Mouse (Mus musculus) CH12.LX (cell line): ENCODE results near the gene Pus7l. TPM values are rescaled to one million over a fixed set of nuclear protein-coding genes. Genes with fewer than 3 reads are reported as not detected.

Experiments used
- DNase-seq: peaks from one replicate; pipeline ENCODE4 v3.0.0-alpha.2; 2013; ENCODE audit errors: extremely low read depth
- H3K27ac ChIP-seq: 2 replicates; pipeline ENCODE4 v1.5.1; 2012; ENCODE audit warnings: low read depth, mild to moderate bottlenecking, control low read depth, moderate library complexity; ENCODE audit not compliant: insufficient read depth
- H3K27me3 ChIP-seq: replicated peaks from 2 replicates; pipeline ENCODE3; 2012; ENCODE audit warnings: inconsistent platforms
- H3K36me3 ChIP-seq, 2 experiments: replicated peaks in 1 of 2; 2 replicates each; pipeline versions ENCODE3 to v1.6.1; 2012; ENCODE audit warnings: inconsistent platforms in 1 of 2, low read length in 1 of 2, mild to moderate bottlenecking in 1 of 2, mixed read lengths in 1 of 2, moderate library complexity in 1 of 2; ENCODE audit not compliant: control insufficient read depth in 1 of 2, insufficient read depth in 1 of 2
- H3K4me1 ChIP-seq, 2 experiments: 2 replicates each; pipeline ENCODE4 v1.6.1; 2012; ENCODE audit warnings: inconsistent platforms in 1 of 2, moderate library complexity in 1 of 2; ENCODE audit not compliant: insufficient read depth in 2 of 2, control insufficient read depth in 1 of 2
- H3K4me2 ChIP-seq: 2 replicates; pipeline ENCODE4 v1.6.1; 2012; ENCODE audit warnings: low read depth, mild to moderate bottlenecking, control low read depth; ENCODE audit not compliant: poor library complexity, insufficient read depth, severe bottlenecking
- H3K4me3 ChIP-seq, 3 experiments: fragments of 150-350 bp in 1 of 3; sonication (generic) in 1 of 3; replicated peaks in 1 of 3; 2 replicates each; pipeline versions ENCODE3 to v1.5.1; 2011 to 2012; ENCODE audit warnings: low read depth in 2 of 3, low read length in 2 of 3, mild to moderate bottlenecking in 2 of 3, moderate library complexity in 2 of 3, control low read depth in 1 of 3, improper control_type of control experiment in 1 of 3, inconsistent platforms in 1 of 3, mixed read lengths in 1 of 3; ENCODE audit not compliant: poor library complexity in 1 of 3
- H3K79me2 ChIP-seq: replicated peaks from 2 replicates; pipeline ENCODE4 v1.6.1; 2012; ENCODE audit warnings: mild to moderate bottlenecking, moderate library complexity; ENCODE audit not compliant: control insufficient read depth, poor library complexity, insufficient read depth, severe bottlenecking; ENCODE audit errors: extremely low read depth
- H3K9ac ChIP-seq: 2 replicates; pipeline ENCODE4 v1.6.1; 2012; ENCODE audit warnings: low read depth, mild to moderate bottlenecking, control low read depth, moderate library complexity; ENCODE audit not compliant: insufficient read depth
- H3K9me3 ChIP-seq: replicated peaks from 2 replicates; pipeline ENCODE3; 2012; ENCODE audit warnings: low read length, inconsistent platforms, mixed read lengths
- CTCF ChIP-seq, 2 experiments: IDR thresholded peaks in 1 of 2; conservative IDR thresholded peaks in 1 of 2; 2 replicates each; pipeline ENCODE4 v1.5.1; 2011 to 2012; ENCODE audit warnings: low read depth in 2 of 2, low read length in 2 of 2, improper control_type of control experiment in 1 of 2, inconsistent platforms in 1 of 2, mild to moderate bottlenecking in 1 of 2, moderate library complexity in 1 of 2
- ELF1 ChIP-seq: IDR thresholded peaks from 2 replicates; pipeline ENCODE4 v1.6.1; 2014; ENCODE audit warnings: low read depth, mild to moderate bottlenecking, inconsistent platforms, low read length, improper control_type of control experiment
- HCFC1 ChIP-seq: IDR thresholded peaks from 2 replicates; pipeline ENCODE4 v1.6.1; 2012; ENCODE audit warnings: low read depth, mild to moderate bottlenecking, inconsistent platforms, low read length, improper control_type of control experiment
- IRF4 ChIP-seq: IDR thresholded peaks from 2 replicates; pipeline ENCODE4 v1.6.1; 2014; ENCODE audit warnings: low read depth, mild to moderate bottlenecking, inconsistent platforms, low read length, improper control_type of control experiment
- KAT2A ChIP-seq: IDR thresholded peaks from 2 replicates; pipeline ENCODE4 v1.6.1; 2012; ENCODE audit warnings: low read length, improper control_type of control experiment, inconsistent platforms; ENCODE audit not compliant: insufficient replicate concordance
- MAFK ChIP-seq: IDR thresholded peaks from 2 replicates; pipeline ENCODE4 v1.6.1; 2011; ENCODE audit warnings: low read length, improper control_type of control experiment; ENCODE audit not compliant: insufficient replicate concordance
- MAZ ChIP-seq: IDR thresholded peaks from 2 replicates; pipeline ENCODE4 v1.6.1; 2012; ENCODE audit warnings: low read depth, mild to moderate bottlenecking, inconsistent platforms, low read length, improper control_type of control experiment, moderate library complexity
- MYC ChIP-seq: IDR thresholded peaks from 2 replicates; pipeline ENCODE4 v1.6.1; 2011; ENCODE audit warnings: low read depth, mild to moderate bottlenecking, improper control_type of control experiment, low read length
- NELFE ChIP-seq: IDR thresholded peaks from 2 replicates; pipeline ENCODE4 v1.6.1; 2011; ENCODE audit warnings: low read depth, low read length, improper control_type of control experiment
- RAD21 ChIP-seq: IDR thresholded peaks from 2 replicates; pipeline ENCODE4 v1.6.1; 2011; ENCODE audit warnings: low read depth, mild to moderate bottlenecking, low read length, improper control_type of control experiment, moderate library complexity
- UBTF ChIP-seq: IDR thresholded peaks from 2 replicates; pipeline ENCODE4 v1.6.1; 2012; ENCODE audit warnings: low read depth, mild to moderate bottlenecking, inconsistent platforms, low read length, improper control_type of control experiment, moderate library complexity
- USF1 ChIP-seq: IDR thresholded peaks from 2 replicates; pipeline ENCODE4 v1.6.1; 2014; ENCODE audit warnings: low read depth, mild to moderate bottlenecking, inconsistent platforms, low read length, improper control_type of control experiment
- ZNF384 ChIP-seq: IDR thresholded peaks from 2 replicates; pipeline ENCODE4 v1.6.1; 2012; ENCODE audit warnings: low read depth, low read length, improper control_type of control experiment, inconsistent platforms
- dilution Hi-C: fragments of 300-500 bp; cut with MboI; formaldehyde crosslinking; loops from 2 replicates; pipeline ENCODE4 v1.14.3; 2020; ENCODE audit warnings: low sequenced_read_pairs; ENCODE audit not compliant: extremely low pct_unique_long_range_greater_than_20kb, extremely low pct_ligation_motif_present
- in situ Hi-C: fragments of 300-500 bp; cut with MboI; formaldehyde crosslinking; loops from 3 replicates; pipeline ENCODE4 v1.14.3; 2019; ENCODE audit warnings: low sequenced_read_pairs, low pct_ligation_motif_present, low pct_unique_long_range_greater_than_20kb, mixed read lengths
- polyA plus RNA-seq: library from polyadenylated mRNA; unstranded; fragments of >175 nt; gene quantifications from 2 replicates; pipeline ENCODE4 v1.2.1, GENCODE M21; 2012; ENCODE audit warnings: low read depth; ENCODE audit not compliant: insufficient read length
- total RNA-seq, 2 experiments: library from RNA; depleted of rRNA; stranded (reverse); fragments of 300-350 nt in 1 of 2; fragments of >200 nt in 1 of 2; gene quantifications; 2 replicates each; pipeline ENCODE4 v1.2.3; 2012 to 2014

Pus7l gene
- total and polyA plus RNA-seq, 3 experiments, result 14.8 to 16.9 (median 15.2) TPM

- H3K4me3 ChIP-seq, result no peak overlapping the region
- H3K36me3 ChIP-seq, result peaks cover 62 to 81% of the 10 kb centered on the region in 2 experiments
- H3K27ac ChIP-seq, result no peak overlapping the region
- TF ChIP-seq MAFK (peak; percentile 78), ZNF384 (no peak)
- H3K27me3 ChIP-seq, result no peaks in the 10 kb centered on the region
- H3K79me2 ChIP-seq, result peaks cover 14% of the 10 kb centered on the region
- no peak overlapping the region for H3K9ac ChIP-seq
- dilution Hi-C loops (no loop called here), in situ Hi-C loops (no loop called here)
- no peak overlapping the region for H3K4me2 ChIP-seq
- no peak for DNase-seq
- peaks cover 0 to 8% of the 10 kb centered on the region in 2 experiments; a peak in 2 of 4 replicates for H3K4me1 ChIP-seq
- no peaks in the 10 kb centered on the region for H3K9me3 ChIP-seq
Observed at GRCm38 (mm10) chr15:94582000-94582593, 38.8 kb upstream of the Pus7l start.

GRCm38 (mm10) chr15:94574566-94575268 is 31.4 kb upstream of the Pus7l start:
- H3K4me3 ChIP-seq, result no peak overlapping the region
- dilution Hi-C loops, result no loop called here
- H3K36me3 ChIP-seq, result peaks cover 9 to 16% of the 10 kb centered on the region in 2 experiments
- H3K9ac ChIP-seq, result no peak overlapping the region
- H3K27me3 ChIP-seq, result no peaks in the 10 kb centered on the region
- H3K27ac ChIP-seq, result no peak overlapping the region
- H3K4me1 ChIP-seq, result no peaks in the 10 kb centered on the region
- H3K4me2 ChIP-seq, result no peak overlapping the region
- H3K79me2 ChIP-seq, result no peaks in the 10 kb centered on the region
- TF ChIP-seq MYC (no peak), NELFE (no peak), RAD21 (no peak), MAFK (no peak), UBTF (no peak), MAZ (no peak), IRF4 (no peak), HCFC1 (no peak), KAT2A (no peak), USF1 (no peak), ZNF384 (no peak), ELF1 (no peak)
- DNase-seq, result no peak
- H3K9me3 ChIP-seq, result no peaks in the 10 kb centered on the region
- in situ Hi-C loops, result no loop called here

GRCm38 (mm10) chr15:94572746-94573145 is 29.4 kb upstream of the Pus7l start:
- Histone ChIP-seq H3K27ac (no peak overlapping the region), H3K27me3 (no peaks in the 10 kb centered on the region), H3K9me3 (no peaks in the 10 kb centered on the region), H3K9ac (no peak overlapping the region), H3K36me3 (peaks cover 2 to 21% of the 10 kb centered on the region in 2 experiments), H3K79me2 (no peaks in the 10 kb centered on the region), H3K4me2 (no peak overlapping the region), H3K4me1 (no peaks in the 10 kb centered on the region), H3K4me3 (no peak overlapping the region)
- DNase-seq, result no peak
- TF ChIP-seq CTCF (conservative IDR thresholded peaks at IDR 0.05 in 1 of 2, IDR thresholded peaks at IDR 0.05 in 1 of 2; ENCODE audit: low read depth in 2 of 2, low read length in 2 of 2) (peak in 1 of 2 experiments; percentile 19; a peak in 1 of 4 replicates), RAD21 (no peak)
- in situ Hi-C loops (no loop called here), dilution Hi-C loops (no loop called here)
